Mouse (Mus musculus) intestine, embryonic 16.5 days (tissue): ENCODE data around the gene Wbp2nl. TPM values are rescaled to one million over a fixed set of nuclear protein-coding genes. Genes with fewer than 3 reads are reported as not detected.
A peak's percentile ranks its signal among the peaks of the same experiment; 100 is the strongest.

Source experiments
- ATAC-seq: fragments of 200-750 bp; cut with Nextera tagmentation; 2 replicates; pipeline ENCODE4 v1.8.0; 2017; ENCODE audit warnings: moderate TSS enrichment, moderate library complexity
- H3K27ac ChIP-seq: fragments of 300-500 bp; sonication (generic); 2 replicates; pipeline ENCODE4 v1.5.1; 2014; ENCODE audit warnings: mild to moderate bottlenecking, low read length
- H3K27me3 ChIP-seq: fragments of 300-500 bp; sonication (generic); replicated peaks from 2 replicates; pipeline ENCODE4 v1.6.1; 2014; ENCODE audit warnings: low read length, control low read depth, mixed read lengths; ENCODE audit not compliant: control insufficient read depth, insufficient read depth
- H3K36me3 ChIP-seq: fragments of 300-500 bp; sonication (generic); 2 replicates; pipeline ENCODE4 v1.6.1; 2014; ENCODE audit warnings: low read length, control low read depth; ENCODE audit not compliant: control insufficient read depth, insufficient read depth
- H3K4me1 ChIP-seq: fragments of 300-500 bp; sonication (generic); 2 replicates; pipeline ENCODE4 v1.6.1; 2014; ENCODE audit warnings: low read length, control low read depth, mixed read lengths; ENCODE audit not compliant: control insufficient read depth, insufficient read depth
- H3K4me2 ChIP-seq: fragments of 300-500 bp; sonication (generic); 2 replicates; pipeline ENCODE4 v1.6.1; 2014; ENCODE audit warnings: low read depth, low read length, control low read depth
- H3K4me3 ChIP-seq: fragments of 300-500 bp; sonication (generic); 2 replicates; pipeline ENCODE4 v1.5.1; 2014; ENCODE audit warnings: mild to moderate bottlenecking, low read length
- H3K9ac ChIP-seq: fragments of 300-500 bp; sonication (generic); 2 replicates; pipeline ENCODE4 v1.6.1; 2014; ENCODE audit warnings: low read depth, low read length
- H3K9me3 ChIP-seq: fragments of 300-500 bp; sonication (generic); 2 replicates; pipeline ENCODE4 v1.6.1; 2016; ENCODE audit warnings: low read length, control low read depth; ENCODE audit not compliant: control insufficient read depth
- WGBS: fragments of 180-500 bp; shearing (Covaris S2); extraction: QIAGEN DNeasy Blood & Tissue Kit; methylation state at CpG from one replicate; pipeline ENCODE4 v1.1.7; 2014; 5-methylcytosine and 5-hydroxymethylcytosine counted together
- polyA plus RNA-seq: library from polyadenylated mRNA; unstranded; fragments of >200 nt; fragmentation: Nextera tagmentation; extraction: Ambion mirVana; gene quantifications from 2 replicates; pipeline ENCODE4 v1.2.1, GENCODE M21; 2015

The Wbp2nl gene
- polyA plus RNA-seq, 1 experiment from 2014 or later: 0.15 TPM

GRCm38 (mm10) chr15:82271201-82271600, 27.6 kb upstream of the Wbp2nl start:
- peak; percentile 70; the same call in 1 of the 2 replicates for ATAC-seq
- 7% methylated on average over 5 of the region's 5 CpGs for WGBS
- Histone ChIP-seq H3K27me3 (peaks cover 28% of the 10 kb centered on the region), H3K4me2 (no peak overlapping the region), H3K9me3 (no peaks in the 10 kb centered on the region), H3K4me1 (peaks cover 12% of the 10 kb centered on the region), H3K9ac (no peak overlapping the region), H3K36me3 (no peaks in the 10 kb centered on the region), H3K27ac (no peak overlapping the region), H3K4me3 (no peak overlapping the region)

- WGBS: 86% methylated on average over 6 of the region's 6 CpGs
- H3K36me3 ChIP-seq: no peaks in the 10 kb centered on the region
- no peak overlapping the region for H3K4me2 ChIP-seq
- H3K9ac ChIP-seq: no peak overlapping the region
- no peaks in the 10 kb centered on the region for H3K9me3 ChIP-seq
- H3K27me3 ChIP-seq: peaks cover 32% of the 10 kb centered on the region
- H3K27ac ChIP-seq: no peak overlapping the region
- ATAC-seq: no peak
- no peak overlapping the region for H3K4me3 ChIP-seq
- H3K4me1 ChIP-seq: peaks cover 12% of the 10 kb centered on the region
Observed at GRCm38 (mm10) chr15:82272295-82272694, 26.5 kb upstream of the Wbp2nl start.

- Histone ChIP-seq H3K27me3 (peaks cover 32% of the 10 kb centered on the region), H3K27ac (no peak within 1 kb of the TSS; the same call in 1 of the 2 replicates), H3K9ac (peak within 1 kb of the TSS; percentile 62), H3K4me2 (peak within 1 kb of the TSS; percentile 98), H3K4me3 (peak within 1 kb of the TSS; percentile 57), H3K9me3 (no peaks in the 10 kb centered on the region), H3K36me3 (no peaks in the 10 kb centered on the region), H3K4me1 (peaks cover 12% of the 10 kb centered on the region)
- 32% methylated on average over 6 of the region's 6 CpGs for WGBS
- no peak for ATAC-seq
Observed at GRCm38 (mm10) chr15:82274593-82274926, 24.2 kb upstream of the Wbp2nl start, which contains the start of gene Sept3. Sept3 (plus strand) TSS chr15:82274893.

- Histone ChIP-seq H3K27ac (no peak overlapping the region; the same call in 1 of the 2 replicates), H3K9me3 (no peaks in the 10 kb centered on the region), H3K27me3 (peaks cover 32% of the 10 kb centered on the region), H3K9ac (peak overlapping the region; percentile 62), H3K4me2 (peak overlapping the region; percentile 98), H3K4me1 (peaks cover 12% of the 10 kb centered on the region), H3K4me3 (peak overlapping the region; percentile 57), H3K36me3 (no peaks in the 10 kb centered on the region)
- under 1% methylated on average over 54 of the region's 86 CpGs for WGBS
- peak; percentile 56 for ATAC-seq
Observed at GRCm38 (mm10) chr15:82274927-82275901, 23.5 kb upstream of the Wbp2nl start.

GRCm38 (mm10) chr15:82277591-82277990, 21.2 kb upstream of the Wbp2nl start:
- peaks cover 12% of the 10 kb centered on the region for H3K4me1 ChIP-seq
- no peak for ATAC-seq
- no peak overlapping the region for H3K9ac ChIP-seq
- no peaks in the 10 kb centered on the region for H3K36me3 ChIP-seq
- no peak overlapping the region for H3K4me3 ChIP-seq
- H3K4me2 ChIP-seq: no peak overlapping the region
- H3K27me3 ChIP-seq: peaks cover 30% of the 10 kb centered on the region
- no peak overlapping the region for H3K27ac ChIP-seq
- WGBS: 78% methylated on average over 5 of the region's 5 CpGs
- H3K9me3 ChIP-seq: no peaks in the 10 kb centered on the region

- no peak overlapping the region for H3K27ac ChIP-seq
- no peak overlapping the region for H3K4me3 ChIP-seq
- WGBS: 82% methylated on average over 4 of the region's 4 CpGs
- H3K27me3 ChIP-seq: peaks cover 5% of the 10 kb centered on the region
- H3K36me3 ChIP-seq: no peaks in the 10 kb centered on the region
- no peak overlapping the region for H3K4me2 ChIP-seq
- no peak overlapping the region for H3K9ac ChIP-seq
- no peaks in the 10 kb centered on the region for H3K4me1 ChIP-seq
- H3K9me3 ChIP-seq: no peaks in the 10 kb centered on the region
- no peak for ATAC-seq
Observed at GRCm38 (mm10) chr15:82280638-82281037, 18.1 kb upstream of the Wbp2nl start.

GRCm38 (mm10) chr15:82286157-82286556, 12.6 kb upstream of the Wbp2nl start:
- Histone ChIP-seq H3K27me3 (no peaks in the 10 kb centered on the region), H3K4me3 (no peak overlapping the region), H3K9ac (no peak overlapping the region), H3K4me2 (no peak overlapping the region), H3K9me3 (no peaks in the 10 kb centered on the region), H3K36me3 (no peaks in the 10 kb centered on the region), H3K4me1 (no peaks in the 10 kb centered on the region), H3K27ac (no peak overlapping the region)
- no peak for ATAC-seq
- 57% methylated on average over 12 of the region's 12 CpGs for WGBS

GRCm38 (mm10) chr15:82290252-82290651, 8.5 kb upstream of the Wbp2nl start:
- Histone ChIP-seq H3K9me3 (no peaks in the 10 kb centered on the region), H3K27ac (no peak overlapping the region), H3K27me3 (no peaks in the 10 kb centered on the region), H3K4me2 (no peak overlapping the region), H3K9ac (no peak overlapping the region), H3K4me3 (no peak overlapping the region), H3K36me3 (no peaks in the 10 kb centered on the region), H3K4me1 (peaks cover 9% of the 10 kb centered on the region)
- no peak for ATAC-seq
- 83% methylated on average over 7 of the region's 7 CpGs for WGBS

- Histone ChIP-seq H3K4me2 (peak overlapping the region; percentile 39), H3K9ac (no peak overlapping the region; the same call in 1 of the 2 replicates), H3K9me3 (no peaks in the 10 kb centered on the region), H3K4me1 (peaks cover 9% of the 10 kb centered on the region), H3K4me3 (no peak overlapping the region), H3K36me3 (no peaks in the 10 kb centered on the region), H3K27ac (no peak overlapping the region), H3K27me3 (no peaks in the 10 kb centered on the region)
- 22% methylated on average over 5 of the region's 5 CpGs for WGBS
- ATAC-seq: no peak; the same call in 1 of the 2 replicates
Observed at GRCm38 (mm10) chr15:82292851-82293250, 5.9 kb upstream of the Wbp2nl start.
